Mouse (Mus musculus) urinary bladder, postnatal 10 days (tissue): ENCODE results near the gene Rab3c.

Source experiments
- DNase-seq: peaks from one replicate; pipeline ENCODE4 v3.0.0; 2022; ENCODE audit warnings: low spot score

Gene Rab3c

DNA sequence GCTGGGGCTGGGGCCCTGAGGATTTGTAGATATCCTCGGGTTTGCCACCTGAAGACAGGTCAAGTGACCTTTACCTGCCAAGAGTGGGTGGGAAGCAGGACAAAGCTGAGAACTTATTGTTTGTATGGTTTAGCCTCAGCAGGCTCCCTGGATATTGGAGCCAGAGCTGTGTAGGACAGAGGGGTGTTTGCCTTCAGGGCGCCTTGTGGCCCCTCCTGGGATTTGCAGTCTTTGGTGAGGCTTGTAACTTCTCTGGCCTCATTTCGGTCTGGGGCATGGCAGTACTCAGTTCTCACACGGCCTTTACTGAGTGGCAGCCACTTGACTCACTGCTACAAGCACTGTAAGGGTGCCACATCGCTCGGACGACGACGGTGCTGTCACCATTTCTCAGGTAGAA, 261.0 kb downstream of the Rab3c start:
- no peak for DNase-seq

DNA sequence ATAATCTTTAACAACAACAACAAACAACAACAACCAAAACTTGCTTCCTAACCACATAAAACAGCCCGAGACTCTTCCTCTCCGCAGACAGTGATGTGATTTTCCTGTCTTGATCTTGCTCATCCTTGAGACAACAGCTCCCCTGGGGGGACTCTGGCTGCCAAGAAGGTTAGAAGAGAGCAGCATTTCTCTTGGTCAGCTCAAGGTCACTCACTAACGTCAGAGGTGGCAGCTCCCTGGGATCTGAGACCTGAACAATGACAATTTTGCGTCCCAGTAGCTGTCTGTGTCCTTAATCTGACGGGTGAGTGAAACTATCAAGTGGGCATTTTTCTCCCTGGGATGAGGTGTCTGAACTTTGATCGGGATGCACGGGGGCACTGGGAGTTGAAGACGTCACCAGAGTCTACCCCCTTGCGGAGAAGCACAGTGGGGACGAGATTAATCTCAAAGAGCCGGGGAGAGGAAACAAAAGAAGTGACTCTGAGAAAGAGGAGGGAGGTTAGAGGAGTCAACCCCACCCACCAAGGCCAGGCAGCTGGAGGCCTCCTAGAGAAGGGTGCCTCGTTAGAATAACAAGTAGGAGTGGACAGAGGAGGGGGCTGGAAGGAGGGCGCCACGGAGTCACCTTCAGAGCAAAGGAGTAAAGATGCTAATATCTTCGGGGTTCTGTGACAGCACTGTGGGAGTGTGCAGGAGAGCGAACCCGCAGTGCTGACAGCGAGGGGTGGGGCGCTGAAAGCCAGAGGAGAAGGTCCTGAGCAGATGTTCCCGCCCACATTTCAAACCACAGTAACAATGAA, 261.7 kb downstream of the Rab3c start:
- no peak for DNase-seq

GRCm38 (mm10) chr13:110018431-110018901, 262.3 kb downstream of the Rab3c start:
- DNase-seq, result peak; percentile 26

DNA sequence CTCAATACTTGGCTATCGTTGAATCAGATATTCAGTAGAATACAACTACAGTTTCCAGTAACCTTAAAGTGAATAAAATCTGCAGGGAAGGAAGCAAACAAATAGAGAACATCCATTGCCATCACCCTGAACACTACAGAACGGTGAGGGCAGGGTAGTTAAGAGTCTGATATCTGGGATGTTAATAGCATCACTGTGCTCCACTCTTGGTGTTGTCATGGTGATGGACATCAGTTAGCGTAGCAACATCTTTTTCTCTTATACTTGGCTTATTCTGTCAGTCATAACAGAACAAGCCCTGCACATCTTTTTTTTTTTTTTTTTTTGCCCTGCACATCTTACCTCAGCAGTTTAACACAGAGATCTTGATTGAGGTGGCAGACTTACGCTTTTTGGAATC, 268.8 kb downstream of the Rab3c start:
- no peak for DNase-seq

GRCm38 (mm10) chr13:110010876-110011275, 269.9 kb downstream of the Rab3c start:
- DNase-seq, result no peak

GRCm38 (mm10) chr13:110008539-110008938, 272.3 kb downstream of the Rab3c start:
- DNase-seq, result no peak

- no peak for DNase-seq
Observed at GRCm38 (mm10) chr13:110006106-110006781, 274.6 kb downstream of the Rab3c start.
